Mouse (Mus musculus): ENCODE data around the gene Ythdc1. TPM values are rescaled to one million over a fixed set of nuclear protein-coding genes. Genes with fewer than 3 reads are reported as not detected.
"Not testable (repeated sequence)": the region's sequence is repeated elsewhere in the genome, so short reads cannot be mapped to it uniquely, and the experiment has no call there.

The Ythdc1 gene
- polyA plus RNA-seq, 1 experiment from 2014 or later: 34.8 TPM

DNA sequence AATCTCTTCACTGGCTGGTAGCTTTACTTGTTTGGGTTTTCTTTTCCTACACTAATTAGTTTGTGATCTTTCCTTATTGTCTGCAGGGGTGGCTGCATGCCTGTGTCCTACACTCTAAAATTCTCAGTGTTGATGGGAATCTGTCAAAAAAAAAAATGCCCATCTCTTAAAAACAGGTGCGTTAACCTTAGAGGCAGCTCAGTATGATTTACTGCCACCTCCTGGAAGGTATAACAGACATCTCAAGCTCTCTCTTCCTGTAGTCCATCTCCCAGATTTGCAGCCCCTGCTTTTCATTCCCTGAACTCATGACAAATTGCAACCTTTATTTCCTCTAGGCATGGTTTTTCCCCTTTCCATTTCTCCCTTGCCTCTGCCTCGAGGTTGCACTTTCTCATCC lies 14.1 kb upstream of the Ythdc1 start:
- no peak overlapping the region for H3K4me2 ChIP-seq
- ATAC-seq (replicated peaks; ENCODE audit: insufficient number of reproducible peaks, low FRiP score, low TSS enrichment): no peak
- H3K4me1 ChIP-seq (ENCODE audit: control insufficient read depth, insufficient read depth, low read length): no peaks in the 10 kb centered on the region
- H3K27me3 ChIP-seq (ENCODE audit: control insufficient read depth, insufficient read depth, low read length): no peaks in the 10 kb centered on the region
- H3K9me3 ChIP-seq (replicated peaks; ENCODE audit: control insufficient read depth, low read length): no peaks in the 10 kb centered on the region
- H3K4me3 ChIP-seq (ENCODE audit: low read depth, low read length): no peak overlapping the region
- H3K27ac ChIP-seq (ENCODE audit: low read depth, low read length): no peak overlapping the region
- 70% methylated on average over 2 of the region's 2 CpGs for WGBS (ENCODE audit: insufficient replicate concordance)
- H3K9ac ChIP-seq (ENCODE audit: low read depth, low read length): no peak overlapping the region
- H3K36me3 ChIP-seq (ENCODE audit: control insufficient read depth, insufficient read depth, low read length): no peaks in the 10 kb centered on the region

- ATAC-seq (replicated peaks; ENCODE audit: insufficient number of reproducible peaks, low FRiP score, low TSS enrichment): no peak
- Histone ChIP-seq H3K4me2 (no peak overlapping the region), H3K9ac (ENCODE audit: low read depth, low read length) (no peak overlapping the region), H3K27me3 (ENCODE audit: control insufficient read depth, insufficient read depth, low read length) (no peaks in the 10 kb centered on the region), H3K4me3 (ENCODE audit: low read depth, low read length) (no peak overlapping the region), H3K9me3 (replicated peaks; ENCODE audit: control insufficient read depth, low read length) (no peaks in the 10 kb centered on the region), H3K36me3 (ENCODE audit: control insufficient read depth, insufficient read depth, low read length) (no peaks in the 10 kb centered on the region), H3K4me1 (ENCODE audit: control insufficient read depth, insufficient read depth, low read length) (no peaks in the 10 kb centered on the region), H3K27ac (ENCODE audit: low read depth, low read length) (no peak overlapping the region)
- 58% methylated on average over 4 of the region's 4 CpGs for WGBS (ENCODE audit: insufficient replicate concordance)
These were observed 11.8 kb upstream of the Ythdc1 start for GRCm38 (mm10) chr5:86792249-86792648.

DNA sequence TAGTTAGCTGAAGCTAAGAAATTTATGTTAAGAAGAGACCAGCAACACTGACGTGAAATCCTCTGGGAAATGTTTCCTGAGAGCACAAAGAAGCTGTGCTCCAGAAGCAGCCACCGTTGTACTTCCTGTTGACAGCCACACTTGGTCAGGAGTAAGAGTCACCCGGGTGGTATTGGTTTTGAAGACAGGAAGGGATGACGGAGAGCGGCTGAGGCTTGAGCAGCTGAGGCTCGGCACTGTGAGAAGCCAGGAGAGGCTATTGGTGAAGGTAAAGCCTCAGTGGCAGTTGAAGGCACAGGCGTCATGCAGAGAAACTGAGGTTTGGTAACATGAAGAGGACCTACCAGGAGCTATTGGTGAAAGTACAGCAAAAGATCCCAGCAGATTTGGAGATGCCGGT lies 11.2 kb upstream of the Ythdc1 start:
- no peaks in the 10 kb centered on the region for H3K4me1 ChIP-seq (ENCODE audit: control insufficient read depth, insufficient read depth, low read length)
- no peaks in the 10 kb centered on the region for H3K36me3 ChIP-seq (ENCODE audit: control insufficient read depth, insufficient read depth, low read length)
- no peak overlapping the region for H3K27ac ChIP-seq (ENCODE audit: low read depth, low read length)
- 59% methylated on average over 8 of the region's 8 CpGs for WGBS (ENCODE audit: insufficient replicate concordance)
- no peak overlapping the region for H3K4me3 ChIP-seq (ENCODE audit: low read depth, low read length)
- H3K4me2 ChIP-seq: no peak overlapping the region
- no peaks in the 10 kb centered on the region for H3K27me3 ChIP-seq (ENCODE audit: control insufficient read depth, insufficient read depth, low read length)
- no peak overlapping the region for H3K9ac ChIP-seq (ENCODE audit: low read depth, low read length)
- H3K9me3 ChIP-seq (replicated peaks; ENCODE audit: control insufficient read depth, low read length): no peaks in the 10 kb centered on the region
- ATAC-seq (replicated peaks; ENCODE audit: insufficient number of reproducible peaks, low FRiP score, low TSS enrichment): no peak

DNA sequence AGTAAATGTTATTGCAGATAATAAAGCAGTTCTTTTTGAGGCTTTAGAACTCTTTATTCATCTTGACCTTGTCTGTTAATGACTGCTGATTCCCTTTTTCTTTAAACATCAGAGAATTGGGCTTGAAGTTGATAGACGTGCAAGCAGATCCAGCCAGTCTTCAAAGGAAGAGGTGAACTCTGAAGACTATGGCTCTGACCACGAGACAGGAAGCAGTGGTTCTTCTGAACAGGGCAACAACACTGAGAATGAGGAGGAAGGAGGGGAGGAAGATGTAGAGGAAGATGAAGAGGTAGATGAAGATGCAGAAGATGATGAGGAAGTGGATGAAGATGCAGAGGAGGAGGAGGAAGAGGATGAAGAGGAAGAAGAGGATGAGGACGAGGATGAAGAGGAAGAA lies 12.8 kb downstream of the Ythdc1 start:
- Histone ChIP-seq H3K4me2 (no peak overlapping the region), H3K27ac (ENCODE audit: low read depth, low read length) (no peak overlapping the region), H3K4me3 (ENCODE audit: low read depth, low read length) (no peak overlapping the region), H3K9me3 (replicated peaks; ENCODE audit: control insufficient read depth, low read length) (no peaks in the 10 kb centered on the region), H3K27me3 (ENCODE audit: control insufficient read depth, insufficient read depth, low read length) (no peaks in the 10 kb centered on the region), H3K4me1 (ENCODE audit: control insufficient read depth, insufficient read depth, low read length) (no peaks in the 10 kb centered on the region), H3K9ac (ENCODE audit: low read depth, low read length) (no peak overlapping the region), H3K36me3 (ENCODE audit: control insufficient read depth, insufficient read depth, low read length) (peaks cover 6% of the 10 kb centered on the region; the same call in 1 of the 2 replicates)
- ATAC-seq (replicated peaks; ENCODE audit: insufficient number of reproducible peaks, low FRiP score, low TSS enrichment): no peak
- 80% methylated on average over 3 of the region's 3 CpGs for WGBS (ENCODE audit: insufficient replicate concordance)

- H3K36me3 ChIP-seq (ENCODE audit: control insufficient read depth, insufficient read depth, low read length); H3K9ac ChIP-seq (ENCODE audit: low read depth, low read length): not testable (repeated sequence)
- WGBS (ENCODE audit: insufficient replicate concordance): 94% methylated on average over 4 of the region's 4 CpGs
These were observed 32.4 kb downstream of the Ythdc1 start for GRCm38 (mm10) chr5:86836378-86836777.

GRCm38 (mm10) chr5:86838110-86838509 lies 34.1 kb downstream of the Ythdc1 start:
- 78% methylated on average over 1 of the region's 1 CpGs for WGBS (ENCODE audit: insufficient replicate concordance)
- ATAC-seq (replicated peaks; ENCODE audit: insufficient number of reproducible peaks, low FRiP score, low TSS enrichment): no peak
- Histone ChIP-seq H3K27ac (ENCODE audit: low read depth, low read length) (no peak overlapping the region), H3K27me3 (ENCODE audit: control insufficient read depth, insufficient read depth, low read length) (no peaks in the 10 kb centered on the region), H3K4me1 (ENCODE audit: control insufficient read depth, insufficient read depth, low read length) (no peaks in the 10 kb centered on the region), H3K9me3 (replicated peaks; ENCODE audit: control insufficient read depth, low read length) (no peaks in the 10 kb centered on the region), H3K4me3 (ENCODE audit: low read depth, low read length) (no peak overlapping the region), H3K36me3 (ENCODE audit: control insufficient read depth, insufficient read depth, low read length) (peaks cover 6% of the 10 kb centered on the region), H3K9ac (ENCODE audit: low read depth, low read length) (no peak overlapping the region), H3K4me2 (no peak overlapping the region)

More at GRCm38 (mm10) chr5:86836378-86836777, 32.4 kb downstream of the Ythdc1 start:
- not testable (repeated sequence) for H3K9me3 ChIP-seq (replicated peaks; ENCODE audit: control insufficient read depth, low read length); H3K4me3 ChIP-seq (ENCODE audit: low read depth, low read length); H3K27me3 ChIP-seq (ENCODE audit: control insufficient read depth, insufficient read depth, low read length); H3K4me1 ChIP-seq (ENCODE audit: control insufficient read depth, insufficient read depth, low read length); H3K27ac ChIP-seq (ENCODE audit: low read depth, low read length); H3K4me2 ChIP-seq; ATAC-seq (replicated peaks; ENCODE audit: insufficient number of reproducible peaks, low FRiP score, low TSS enrichment)

- H3K27me3 ChIP-seq (ENCODE audit: control insufficient read depth, insufficient read depth, low read length): no peaks in the 10 kb centered on the region
- H3K27ac ChIP-seq (ENCODE audit: low read depth, low read length): no peak overlapping the region
- no peak for ATAC-seq (replicated peaks; ENCODE audit: insufficient number of reproducible peaks, low FRiP score, low TSS enrichment)
- H3K4me2 ChIP-seq: no peak overlapping the region
- 91% methylated on average over 1 of the region's 1 CpGs for WGBS (ENCODE audit: insufficient replicate concordance)
- H3K9me3 ChIP-seq (replicated peaks; ENCODE audit: control insufficient read depth, low read length): no peaks in the 10 kb centered on the region
- H3K9ac ChIP-seq (ENCODE audit: low read depth, low read length): no peak overlapping the region
- peaks cover 4% of the 10 kb centered on the region; the same call in 1 of the 2 replicates for H3K36me3 ChIP-seq (ENCODE audit: control insufficient read depth, insufficient read depth, low read length)
- no peak overlapping the region for H3K4me3 ChIP-seq (ENCODE audit: low read depth, low read length)
- H3K4me1 ChIP-seq (ENCODE audit: control insufficient read depth, insufficient read depth, low read length): no peaks in the 10 kb centered on the region
These were observed 35.5 kb downstream of the Ythdc1 start for GRCm38 (mm10) chr5:86839472-86839871.

- 94% methylated on average over 2 of the region's 2 CpGs for WGBS (ENCODE audit: insufficient replicate concordance)
- no peak for ATAC-seq (replicated peaks; ENCODE audit: insufficient number of reproducible peaks, low FRiP score, low TSS enrichment)
- no peaks in the 10 kb centered on the region for H3K27me3 ChIP-seq (ENCODE audit: control insufficient read depth, insufficient read depth, low read length)
- no peak overlapping the region for H3K9ac ChIP-seq (ENCODE audit: low read depth, low read length)
- no peaks in the 10 kb centered on the region for H3K4me1 ChIP-seq (ENCODE audit: control insufficient read depth, insufficient read depth, low read length)
- no peak overlapping the region for H3K27ac ChIP-seq (ENCODE audit: low read depth, low read length)
- H3K9me3 ChIP-seq (replicated peaks; ENCODE audit: control insufficient read depth, low read length): no peaks in the 10 kb centered on the region
- no peak overlapping the region for H3K4me3 ChIP-seq (ENCODE audit: low read depth, low read length)
- H3K4me2 ChIP-seq: no peak overlapping the region
- H3K36me3 ChIP-seq (ENCODE audit: control insufficient read depth, insufficient read depth, low read length): peaks cover 4% of the 10 kb centered on the region; the same call in 1 of the 2 replicates
These were observed 36.2 kb downstream of the Ythdc1 start for GRCm38 (mm10) chr5:86840207-86840606.

GRCm38 (mm10) chr5:86841261-86841660 lies 37.2 kb downstream of the Ythdc1 start:
- not testable (repeated sequence) for H3K27ac ChIP-seq (ENCODE audit: low read depth, low read length); H3K4me1 ChIP-seq (ENCODE audit: control insufficient read depth, insufficient read depth, low read length); H3K9me3 ChIP-seq (replicated peaks; ENCODE audit: control insufficient read depth, low read length); ATAC-seq (replicated peaks; ENCODE audit: insufficient number of reproducible peaks, low FRiP score, low TSS enrichment); H3K36me3 ChIP-seq (ENCODE audit: control insufficient read depth, insufficient read depth, low read length); H3K27me3 ChIP-seq (ENCODE audit: control insufficient read depth, insufficient read depth, low read length); H3K4me3 ChIP-seq (ENCODE audit: low read depth, low read length); H3K9ac ChIP-seq (ENCODE audit: low read depth, low read length); H3K4me2 ChIP-seq
